Mouse (Mus musculus): Measurements from ENCODE around the gene Mif4gd. TPM values are rescaled to one million over a fixed set of nuclear protein-coding genes. Genes with fewer than 3 reads are reported as not detected.
A peak's percentile ranks its signal among the peaks of the same experiment; 100 is the strongest.

The Mif4gd gene
- polyA plus RNA-seq, 1 experiment: 96.3 TPM

DNA sequence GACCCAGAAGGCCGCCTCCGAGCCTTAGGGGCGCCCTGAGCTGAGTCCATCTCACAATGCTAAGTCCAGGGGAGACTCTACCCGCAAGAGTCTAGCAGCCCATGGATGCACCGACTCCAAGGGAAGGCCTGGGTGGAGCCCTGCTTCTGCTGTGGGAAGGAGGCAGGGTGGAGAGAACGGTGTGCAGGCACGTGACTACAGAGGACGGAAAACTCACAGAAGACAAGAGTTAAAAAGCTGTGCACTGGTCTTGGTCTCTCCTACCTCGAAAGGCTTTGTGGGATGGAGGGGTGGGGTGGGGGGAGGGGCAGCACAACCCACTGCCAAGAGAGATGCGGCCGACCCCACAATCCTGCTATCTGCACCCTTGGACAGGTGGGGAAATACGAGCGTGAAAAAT, 31.5 kb upstream of the Mif4gd start:
- TF ChIP-seq CTCF (IDR thresholded peaks at IDR 0.05; ENCODE audit: low read depth, low read length): no peak
- no peak for TF ChIP-seq POLR2A (IDR thresholded peaks at IDR 0.05; ENCODE audit: borderline replicate concordance, low read depth, low read length)
- H3K27ac ChIP-seq (ENCODE audit: insufficient read depth, low read depth, low read length): no peak overlapping the region

DNA sequence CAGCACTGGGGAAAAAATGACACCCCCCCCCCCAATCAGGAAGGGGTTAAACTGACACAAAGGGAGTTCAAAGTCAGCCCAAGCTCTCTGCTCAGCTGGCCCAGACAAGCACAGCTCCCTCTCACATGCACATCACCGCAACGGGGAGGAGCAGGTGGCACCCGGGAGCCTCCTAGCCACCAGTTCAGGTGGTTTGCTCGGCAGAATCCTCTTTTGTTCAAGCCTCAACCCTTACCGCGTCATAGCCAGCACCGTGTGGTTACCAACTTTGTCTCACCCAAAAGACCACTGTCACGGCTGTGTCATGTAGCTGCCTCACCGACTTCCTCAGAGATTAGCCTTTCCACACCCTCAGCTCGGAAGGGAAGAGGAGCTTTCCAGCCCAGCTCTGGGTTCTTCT, 30.5 kb upstream of the Mif4gd start:
- H3K27ac ChIP-seq (ENCODE audit: insufficient read depth, low read depth, low read length): no peak overlapping the region
- peaks cover 32% of the 10 kb centered on the region for H3K4me1 ChIP-seq (ENCODE audit: control insufficient read depth, insufficient read depth, low read length)
- TF ChIP-seq POLR2A (IDR thresholded peaks at IDR 0.05; ENCODE audit: borderline replicate concordance, low read depth, low read length): no peak
- TF ChIP-seq CTCF (IDR thresholded peaks at IDR 0.05; ENCODE audit: low read depth, low read length): no peak
- H3K4me3 ChIP-seq (ENCODE audit: insufficient read depth, low read length): no peak overlapping the region

More for the DNA sequence above, 31.5 kb upstream of the Mif4gd start:
- Histone ChIP-seq H3K4me3 (ENCODE audit: insufficient read depth, low read length) (no peak overlapping the region), H3K4me1 (ENCODE audit: control insufficient read depth, insufficient read depth, low read length) (peaks cover 25% of the 10 kb centered on the region)

DNA sequence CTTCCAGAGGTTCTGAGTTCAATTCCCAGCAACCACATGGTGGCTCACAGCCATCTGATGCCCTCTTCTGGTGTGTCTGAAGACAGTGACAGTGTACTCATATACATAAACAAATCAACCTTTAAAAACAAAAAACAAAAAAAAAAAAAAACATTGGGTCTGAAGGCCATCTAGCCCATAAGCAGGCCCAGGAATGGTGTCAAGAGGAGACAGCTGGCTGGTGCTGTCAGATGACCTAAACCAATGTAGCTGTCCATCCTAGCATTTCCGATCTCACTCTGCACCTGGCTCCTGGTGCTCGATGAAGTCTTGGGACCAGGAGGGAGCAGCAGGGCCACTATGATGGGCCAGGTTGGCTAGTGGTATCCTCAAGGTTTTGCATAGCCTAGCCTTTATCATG, 29.9 kb upstream of the Mif4gd start:
- TF ChIP-seq CTCF (IDR thresholded peaks at IDR 0.05; ENCODE audit: low read depth, low read length): no peak
- TF ChIP-seq POLR2A (IDR thresholded peaks at IDR 0.05; ENCODE audit: borderline replicate concordance, low read depth, low read length): no peak
- Histone ChIP-seq H3K4me1 (ENCODE audit: control insufficient read depth, insufficient read depth, low read length) (peaks cover 32% of the 10 kb centered on the region), H3K4me3 (ENCODE audit: insufficient read depth, low read length) (no peak overlapping the region), H3K27ac (ENCODE audit: insufficient read depth, low read depth, low read length) (no peak overlapping the region)

DNA sequence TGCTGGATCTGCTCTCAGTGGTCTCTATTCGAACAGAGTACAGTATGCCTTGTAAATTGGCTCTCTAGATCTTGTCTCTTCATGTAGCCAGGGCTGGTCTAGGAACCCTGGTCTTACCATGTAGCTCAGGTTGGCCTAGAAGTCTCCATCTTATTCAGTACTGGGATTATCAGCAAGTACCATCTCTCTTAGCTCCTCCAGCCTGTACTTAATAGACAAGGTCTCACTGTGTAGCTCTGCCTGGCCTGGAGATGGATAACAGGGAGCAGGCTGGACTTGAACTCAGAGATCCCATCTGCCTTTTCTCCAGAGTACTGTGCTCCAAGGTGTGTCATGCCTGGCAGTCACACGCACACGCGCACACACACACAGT, 28.9 kb upstream of the Mif4gd start:
- Histone ChIP-seq H3K27ac (ENCODE audit: insufficient read depth, low read depth, low read length) (0 out of 2 replicates have a peak overlapping the region, but pooled peaks have one; percentile 5), H3K4me1 (ENCODE audit: control insufficient read depth, insufficient read depth, low read length) (peaks cover 32% of the 10 kb centered on the region), H3K4me3 (ENCODE audit: insufficient read depth, low read length) (no peak overlapping the region)
- no peak for TF ChIP-seq CTCF (IDR thresholded peaks at IDR 0.05; ENCODE audit: low read depth, low read length)
- no peak for TF ChIP-seq POLR2A (IDR thresholded peaks at IDR 0.05; ENCODE audit: borderline replicate concordance, low read depth, low read length)

GRCm38 (mm10) chr11:115640978-115641663, 28.4 kb upstream of the Mif4gd start:
- TF ChIP-seq POLR2A (IDR thresholded peaks at IDR 0.05; ENCODE audit: borderline replicate concordance, low read depth, low read length) (no peak), CTCF (IDR thresholded peaks at IDR 0.05; ENCODE audit: low read depth, low read length) (no peak)
- Histone ChIP-seq H3K4me3 (ENCODE audit: insufficient read depth, low read length) (no peak overlapping the region), H3K4me1 (ENCODE audit: control insufficient read depth, insufficient read depth, low read length) (peaks cover 32% of the 10 kb centered on the region), H3K27ac (ENCODE audit: insufficient read depth, low read depth, low read length) (peak overlapping the region; percentile 5; the same call in 1 of the 2 replicates)

DNA sequence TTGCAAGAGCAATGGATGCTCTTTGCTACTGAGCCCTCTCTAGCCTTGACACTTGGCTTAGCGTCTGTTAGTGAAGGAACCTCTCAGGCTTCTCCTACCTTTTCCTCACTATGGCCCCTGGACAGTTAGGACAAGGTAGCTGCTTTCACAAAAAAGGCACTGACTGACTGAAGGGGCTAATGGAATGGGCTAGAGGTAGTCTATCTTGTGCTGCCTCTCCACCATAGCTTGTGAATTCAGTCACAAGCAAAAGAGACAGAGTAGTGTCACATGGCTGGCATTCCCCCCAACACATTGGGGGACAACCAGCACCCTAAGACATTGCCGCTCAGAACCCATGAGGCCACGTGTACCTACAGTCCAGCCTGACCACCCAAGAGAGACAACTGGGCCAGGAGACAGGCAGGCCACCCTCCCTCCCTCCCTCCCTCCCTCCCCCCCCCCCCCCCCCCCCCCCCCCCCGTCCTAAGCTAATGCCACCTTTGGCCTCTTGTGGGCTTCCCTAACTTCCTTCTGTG, 27.6 kb upstream of the Mif4gd start:
- H3K4me1 ChIP-seq (ENCODE audit: control insufficient read depth, insufficient read depth, low read length): peaks cover 32% of the 10 kb centered on the region
- no peak overlapping the region for H3K27ac ChIP-seq (ENCODE audit: insufficient read depth, low read depth, low read length)
- TF ChIP-seq CTCF (IDR thresholded peaks at IDR 0.05; ENCODE audit: low read depth, low read length) (no peak), POLR2A (IDR thresholded peaks at IDR 0.05; ENCODE audit: borderline replicate concordance, low read depth, low read length) (no peak)
- no peak overlapping the region for H3K4me3 ChIP-seq (ENCODE audit: insufficient read depth, low read length)

DNA sequence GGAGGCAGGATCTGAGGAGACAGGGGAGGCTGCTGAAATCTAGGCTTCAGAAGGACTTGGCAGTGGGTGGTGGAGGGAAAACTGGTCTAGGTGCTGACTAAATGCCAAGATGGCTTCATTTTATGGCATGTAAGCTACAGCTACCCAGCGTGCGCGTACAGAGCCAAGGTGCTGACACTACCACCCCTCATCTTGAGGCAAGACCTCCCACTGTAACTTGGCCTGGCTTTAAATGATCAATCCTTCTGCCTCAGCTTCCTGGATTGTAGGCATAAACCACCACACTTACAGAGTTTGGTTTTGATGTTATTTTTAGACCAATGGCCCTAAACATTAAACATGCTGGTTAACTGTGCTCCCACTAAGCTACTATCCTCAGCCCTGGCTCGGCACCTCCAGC, 26.8 kb upstream of the Mif4gd start:
- TF ChIP-seq POLR2A (IDR thresholded peaks at IDR 0.05; ENCODE audit: borderline replicate concordance, low read depth, low read length) (no peak), CTCF (IDR thresholded peaks at IDR 0.05; ENCODE audit: low read depth, low read length) (no peak)
- Histone ChIP-seq H3K4me1 (ENCODE audit: control insufficient read depth, insufficient read depth, low read length) (peaks cover 36% of the 10 kb centered on the region), H3K4me3 (ENCODE audit: insufficient read depth, low read length) (no peak overlapping the region), H3K27ac (ENCODE audit: insufficient read depth, low read depth, low read length) (peak overlapping the region; percentile 79)

- peak overlapping the region; percentile 79 for H3K27ac ChIP-seq (ENCODE audit: insufficient read depth, low read depth, low read length)
- no peak overlapping the region for H3K4me3 ChIP-seq (ENCODE audit: insufficient read depth, low read length)
- peaks cover 44% of the 10 kb centered on the region for H3K4me1 ChIP-seq (ENCODE audit: control insufficient read depth, insufficient read depth, low read length)
- no peak for TF ChIP-seq CTCF (IDR thresholded peaks at IDR 0.05; ENCODE audit: low read depth, low read length)
Observed at GRCm38 (mm10) chr11:115638498-115639409, 26.0 kb upstream of the Mif4gd start.

DNA sequence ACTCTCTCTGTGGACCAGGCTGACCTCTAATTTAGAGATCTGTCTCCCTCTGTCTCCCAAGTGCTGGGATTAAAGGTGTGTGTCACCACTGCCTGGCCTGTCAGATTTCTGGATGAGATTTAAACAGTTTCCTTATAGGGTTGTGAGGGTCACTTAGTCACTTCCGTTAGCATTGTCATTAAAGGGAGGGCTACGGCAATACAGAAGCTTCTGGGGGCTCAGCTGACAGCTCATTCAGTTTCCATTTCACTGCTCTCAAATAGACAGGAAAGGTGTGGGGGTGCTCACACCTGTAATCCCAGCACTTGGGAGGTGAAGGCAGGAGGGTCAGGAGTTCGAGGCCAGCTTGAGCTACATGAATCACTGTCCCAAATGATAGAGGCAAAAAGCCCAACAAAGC, 24.2 kb upstream of the Mif4gd start:
- H3K4me1 ChIP-seq (ENCODE audit: control insufficient read depth, insufficient read depth, low read length): peaks cover 58% of the 10 kb centered on the region

DNA sequence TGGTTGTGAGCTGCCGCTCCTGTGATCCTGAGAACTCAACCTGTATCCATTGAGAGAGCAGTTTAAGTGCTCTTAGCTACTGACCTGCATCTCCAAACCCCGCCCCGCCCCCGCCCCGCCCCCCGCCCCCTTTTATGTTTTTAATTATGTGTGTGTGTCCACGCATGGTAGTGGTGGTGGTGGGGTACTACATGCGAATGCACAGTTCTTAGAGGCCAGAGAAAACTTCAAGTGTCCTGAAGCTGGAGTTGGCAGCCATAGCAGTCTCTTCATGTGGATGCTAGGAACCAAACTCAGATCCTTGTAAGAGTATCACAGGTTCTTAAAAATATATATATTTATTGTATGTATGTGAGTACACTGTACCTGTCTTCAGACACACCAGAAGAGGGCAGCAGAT, 22.7 kb upstream of the Mif4gd start:
- Histone ChIP-seq H3K4me1 (ENCODE audit: control insufficient read depth, insufficient read depth, low read length) (peaks cover 51% of the 10 kb centered on the region), H3K27ac (ENCODE audit: insufficient read depth, low read depth, low read length) (no peak overlapping the region), H3K4me3 (ENCODE audit: insufficient read depth, low read length) (no peak overlapping the region)
- no peak for TF ChIP-seq CTCF (IDR thresholded peaks at IDR 0.05; ENCODE audit: low read depth, low read length)
- no peak for TF ChIP-seq POLR2A (IDR thresholded peaks at IDR 0.05; ENCODE audit: borderline replicate concordance, low read depth, low read length)

More for the DNA sequence above, 24.2 kb upstream of the Mif4gd start:
- H3K27ac ChIP-seq (ENCODE audit: insufficient read depth, low read depth, low read length): no peak overlapping the region
- H3K4me3 ChIP-seq (ENCODE audit: insufficient read depth, low read length): no peak overlapping the region
- no peak for TF ChIP-seq POLR2A (IDR thresholded peaks at IDR 0.05; ENCODE audit: borderline replicate concordance, low read depth, low read length)

Data from bone marrow macrophage, adult 2 months (primary cell).